Mouse (Mus musculus) A20 (cell line): ENCODE measurements around the gene Nxf1.

Experiments used
- DNase-seq: peaks from one replicate; pipeline ENCODE4 v3.0.0-alpha.2; 2011; ENCODE audit warnings: low read depth, low spot score

Nxf1 gene

GRCm38 (mm10) chr19:8770567-8771270, 13.8 kb downstream of the Nxf1 start, which contains the start of gene Tmem223:
Gene Tmem223 (plus strand): TSS chr19:8770996.
- DNase-seq, result no peak

- DNase-seq, result no peak
These were observed 16.1 kb downstream of the Nxf1 start for GRCm38 (mm10) chr19:8772996-8773395.

- DNase-seq, result peak; percentile 38
These were observed 16.5 kb downstream of the Nxf1 start for GRCm38 (mm10) chr19:8773409-8773808.

GRCm38 (mm10) chr19:8774086-8774835, 17.4 kb downstream of the Nxf1 start, which contains the start of gene Tmem179b:
Gene Tmem179b (minus strand): TSS chr19:8774467.
- peak; percentile 96 for DNase-seq

- peak; percentile 54 for DNase-seq
These were observed 18.1 kb downstream of the Nxf1 start for GRCm38 (mm10) chr19:8774951-8775421.

- peak; percentile 97 for DNase-seq
These were observed 29.3 kb downstream of the Nxf1 start, which contains the start of gene Taf6l for GRCm38 (mm10) chr19:8786008-8786781. Gene Taf6l (minus strand): TSS chr19:8786417.

- no peak for DNase-seq
These were observed 31.6 kb downstream of the Nxf1 start for GRCm38 (mm10) chr19:8788521-8788920.

- no peak for DNase-seq
These were observed 32.3 kb downstream of the Nxf1 start for GRCm38 (mm10) chr19:8789171-8789570.

- DNase-seq, result no peak
These were observed 33.3 kb downstream of the Nxf1 start for GRCm38 (mm10) chr19:8790171-8790570.

GRCm38 (mm10) chr19:8798264-8798946, 41.5 kb downstream of the Nxf1 start, which contains the start of gene Polr2g:
Gene Polr2g (minus strand): TSS chr19:8798577.
- DNase-seq, result peak; percentile 95

- peak; percentile 21 for DNase-seq
These were observed 42.1 kb downstream of the Nxf1 start for GRCm38 (mm10) chr19:8798947-8799315.

- peak; percentile 98 for DNase-seq
These were observed 45.4 kb downstream of the Nxf1 start, which contains the start of gene Zbtb3 for GRCm38 (mm10) chr19:8802130-8802821. Gene Zbtb3 (plus strand): TSS chr19:8802555.

- no peak for DNase-seq
These were observed 46.4 kb downstream of the Nxf1 start for GRCm38 (mm10) chr19:8803204-8803780.

GRCm38 (mm10) chr19:8803879-8804660, 47.2 kb downstream of the Nxf1 start:
- DNase-seq, result no peak

GRCm38 (mm10) chr19:8806810-8807209, 49.9 kb downstream of the Nxf1 start:
- peak; percentile 82 for DNase-seq

- no peak for DNase-seq
These were observed 58.9 kb downstream of the Nxf1 start for GRCm38 (mm10) chr19:8815812-8816211.

- no peak for DNase-seq
These were observed 60.1 kb downstream of the Nxf1 start for GRCm38 (mm10) chr19:8817001-8817400.

- DNase-seq, result peak; percentile 54
These were observed 61.5 kb downstream of the Nxf1 start for GRCm38 (mm10) chr19:8818301-8818798.
